Mouse (Mus musculus): ENCODE measurements around the gene Fgf14. TPM values are rescaled to one million over a fixed set of nuclear protein-coding genes. Genes with fewer than 3 reads are reported as not detected.

The Fgf14 gene
- polyA plus RNA-seq, 1 experiment from 2014 or later: 2.5 TPM

DNA sequence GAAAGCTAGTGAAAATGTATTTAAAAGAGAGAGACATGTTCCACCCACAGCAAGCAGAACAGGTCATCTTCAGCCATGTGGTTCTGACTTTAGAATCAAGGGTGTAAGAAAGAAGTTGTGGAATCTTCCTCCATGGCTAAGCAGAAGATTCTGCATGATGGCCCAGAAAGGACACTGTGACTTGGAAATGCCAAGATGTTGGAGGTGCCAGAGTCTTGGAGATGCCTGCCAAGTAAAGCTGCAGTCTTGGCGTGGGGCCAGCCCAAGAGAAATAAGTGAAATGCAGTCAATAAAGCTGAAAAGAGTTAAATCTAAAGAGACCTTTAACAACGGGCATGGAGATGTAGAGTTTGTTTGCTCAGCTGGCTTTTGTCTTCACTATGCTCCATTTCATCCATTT, 42.0 kb downstream of the Fgf14 start:
- Histone ChIP-seq H3K36me3 (ENCODE audit: control insufficient read depth, insufficient read depth, low read length) (no peaks in the 10 kb centered on the region), H3K27ac (replicated peaks in 1 of 2; ENCODE audit: control insufficient read depth in 1 of 2, insufficient read depth in 1 of 2, low read depth in 2 of 2, low read length in 2 of 2) (no peak overlapping the region), H3K9me3 (ENCODE audit: control insufficient read depth, low read length) (no peaks in the 10 kb centered on the region), H3K4me2 (ENCODE audit: low read length) (no peak overlapping the region), H3K9ac (ENCODE audit: low read length) (no peak overlapping the region), H3K4me1 (ENCODE audit: control insufficient read depth in 2 of 2, insufficient read depth in 2 of 2, low read length in 2 of 2) (no peaks in the 10 kb centered on the region), H3K4me3 (ENCODE audit: control insufficient read depth in 1 of 2, insufficient read depth in 1 of 2, low read depth in 1 of 2, low read length in 2 of 2) (no peak overlapping the region), H3K27me3 (ENCODE audit: control insufficient read depth, insufficient read depth, low read length) (no peaks in the 10 kb centered on the region)
- 63% methylated on average over 2 of the region's 2 CpGs for WGBS
- ATAC-seq (ENCODE audit: insufficient number of reproducible peaks, insufficient read depth, low FRiP score, low read depth): no peak

DNA sequence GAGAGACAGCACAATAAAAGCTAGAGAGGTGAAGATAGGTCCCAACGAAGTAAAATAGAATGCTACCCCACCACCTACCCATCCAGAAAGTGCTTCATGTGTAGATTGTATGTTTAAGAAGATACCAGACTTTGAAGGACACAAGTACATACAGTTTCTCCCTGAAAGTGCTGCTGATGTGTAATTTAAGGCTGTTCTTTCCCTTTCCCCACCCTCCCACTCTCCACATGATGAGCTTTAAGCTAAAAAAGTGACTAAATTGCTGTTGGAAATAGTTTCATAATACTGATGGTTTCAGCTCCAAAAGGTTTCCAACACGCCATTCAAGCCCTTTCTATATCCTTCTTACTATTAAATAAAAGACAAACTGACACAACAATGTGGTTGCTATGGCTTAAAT, 63.5 kb downstream of the Fgf14 start:
- Histone ChIP-seq H3K36me3 (ENCODE audit: control insufficient read depth, insufficient read depth, low read length) (no peaks in the 10 kb centered on the region), H3K4me3 (ENCODE audit: control insufficient read depth in 1 of 2, insufficient read depth in 1 of 2, low read depth in 1 of 2, low read length in 2 of 2) (no peak overlapping the region), H3K27ac (replicated peaks in 1 of 2; ENCODE audit: control insufficient read depth in 1 of 2, insufficient read depth in 1 of 2, low read depth in 2 of 2, low read length in 2 of 2) (no peak overlapping the region), H3K4me2 (ENCODE audit: low read length) (no peak overlapping the region), H3K9me3 (ENCODE audit: control insufficient read depth, low read length) (no peaks in the 10 kb centered on the region), H3K4me1 (ENCODE audit: control insufficient read depth in 2 of 2, insufficient read depth in 2 of 2, low read length in 2 of 2) (no peaks in the 10 kb centered on the region), H3K27me3 (ENCODE audit: control insufficient read depth, insufficient read depth, low read length) (no peaks in the 10 kb centered on the region), H3K9ac (ENCODE audit: low read length) (no peak overlapping the region)
- ATAC-seq (ENCODE audit: insufficient number of reproducible peaks, insufficient read depth, low FRiP score, low read depth): no peak
- WGBS: 50% methylated on average over 2 of the region's 2 CpGs

DNA sequence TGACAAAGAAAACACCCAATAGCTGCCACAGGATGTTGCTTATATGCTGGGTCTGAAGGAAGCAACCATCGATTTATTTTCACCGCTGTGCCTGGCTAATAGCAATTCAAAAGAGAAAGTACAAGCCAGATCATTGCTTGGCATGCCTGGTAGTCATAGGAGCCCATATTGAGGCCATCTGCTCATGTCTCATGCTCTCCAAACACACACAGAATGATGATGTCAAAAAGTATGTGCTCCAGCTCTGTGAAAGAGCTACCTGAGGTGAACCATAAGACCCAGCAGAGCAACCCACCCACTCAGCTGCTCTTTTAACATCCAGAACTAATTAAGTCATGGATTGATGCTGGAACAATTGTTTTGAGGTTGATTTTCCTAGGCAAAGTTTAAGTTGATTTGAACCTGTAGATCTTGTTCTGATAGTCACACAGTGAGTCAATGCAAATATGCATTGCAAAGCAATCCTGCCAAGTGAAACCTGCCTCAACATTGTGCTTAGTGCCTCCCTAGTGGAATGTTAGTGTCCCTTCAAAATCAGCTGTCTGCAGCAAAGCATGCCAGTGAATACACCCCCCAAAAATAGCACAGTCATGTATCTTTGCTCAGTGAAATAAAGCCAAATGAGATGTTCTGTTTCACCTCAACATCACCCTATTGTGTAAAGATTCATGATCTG, 70.8 kb downstream of the Fgf14 start:
- Histone ChIP-seq H3K4me2 (ENCODE audit: low read length) (no peak overlapping the region), H3K4me1 (ENCODE audit: control insufficient read depth in 2 of 2, insufficient read depth in 2 of 2, low read length in 2 of 2) (no peaks in the 10 kb centered on the region), H3K27ac (replicated peaks in 1 of 2; ENCODE audit: control insufficient read depth in 1 of 2, insufficient read depth in 1 of 2, low read depth in 2 of 2, low read length in 2 of 2) (no peak overlapping the region), H3K36me3 (ENCODE audit: control insufficient read depth, insufficient read depth, low read length) (no peaks in the 10 kb centered on the region), H3K27me3 (ENCODE audit: control insufficient read depth, insufficient read depth, low read length) (no peaks in the 10 kb centered on the region), H3K4me3 (ENCODE audit: control insufficient read depth in 1 of 2, insufficient read depth in 1 of 2, low read depth in 1 of 2, low read length in 2 of 2) (no peak overlapping the region), H3K9ac (ENCODE audit: low read length) (no peak overlapping the region), H3K9me3 (ENCODE audit: control insufficient read depth, low read length) (no peaks in the 10 kb centered on the region)
- no peak for ATAC-seq (ENCODE audit: insufficient number of reproducible peaks, insufficient read depth, low FRiP score, low read depth)
- WGBS: 81% methylated on average over 2 of the region's 2 CpGs

DNA sequence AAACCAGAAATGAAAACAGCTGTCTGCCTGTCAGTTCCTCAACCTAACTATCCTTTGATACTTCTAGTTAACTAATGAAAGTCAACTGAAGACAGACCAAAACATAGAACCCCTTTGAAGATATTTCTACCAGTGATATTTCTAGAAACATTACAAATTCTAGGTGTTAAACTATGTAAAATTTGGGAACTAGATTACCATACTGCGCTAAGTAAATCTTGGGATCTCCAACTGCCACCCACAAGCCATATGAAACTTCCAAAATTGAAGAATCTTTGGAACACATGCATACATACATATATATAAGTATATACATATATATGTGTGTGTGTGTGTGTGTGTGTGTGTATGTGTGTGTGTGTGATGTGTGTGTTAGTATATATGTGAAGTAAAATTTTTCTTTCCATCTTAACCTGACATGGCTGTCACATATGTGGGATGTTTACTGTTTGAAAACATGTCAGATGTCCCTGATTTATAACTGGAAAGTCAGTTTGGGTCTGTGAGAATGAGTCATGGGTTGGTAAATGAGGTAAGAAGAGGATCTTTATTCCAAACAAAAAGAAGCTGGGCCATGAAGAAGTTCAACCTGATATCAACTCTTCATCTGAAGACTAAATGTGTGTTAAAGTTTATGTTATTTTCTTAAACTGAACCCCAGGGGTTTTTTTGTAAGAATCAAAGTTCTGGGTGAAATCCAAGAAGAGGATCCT, 71.7 kb downstream of the Fgf14 start:
- WGBS: 90% methylated on average over 1 of the region's 1 CpGs
- no peak overlapping the region for H3K4me3 ChIP-seq (ENCODE audit: control insufficient read depth in 1 of 2, insufficient read depth in 1 of 2, low read depth in 1 of 2, low read length in 2 of 2)
- H3K9me3 ChIP-seq (ENCODE audit: control insufficient read depth, low read length): no peaks in the 10 kb centered on the region
- no peak overlapping the region for H3K4me2 ChIP-seq (ENCODE audit: low read length)
- no peaks in the 10 kb centered on the region for H3K4me1 ChIP-seq (ENCODE audit: control insufficient read depth in 2 of 2, insufficient read depth in 2 of 2, low read length in 2 of 2)
- no peak overlapping the region for H3K27ac ChIP-seq (replicated peaks in 1 of 2; ENCODE audit: control insufficient read depth in 1 of 2, insufficient read depth in 1 of 2, low read depth in 2 of 2, low read length in 2 of 2)
- no peak overlapping the region for H3K9ac ChIP-seq (ENCODE audit: low read length)
- no peak for ATAC-seq (ENCODE audit: insufficient number of reproducible peaks, insufficient read depth, low FRiP score, low read depth)
- no peaks in the 10 kb centered on the region for H3K36me3 ChIP-seq (ENCODE audit: control insufficient read depth, insufficient read depth, low read length)
- no peaks in the 10 kb centered on the region for H3K27me3 ChIP-seq (ENCODE audit: control insufficient read depth, insufficient read depth, low read length)

DNA sequence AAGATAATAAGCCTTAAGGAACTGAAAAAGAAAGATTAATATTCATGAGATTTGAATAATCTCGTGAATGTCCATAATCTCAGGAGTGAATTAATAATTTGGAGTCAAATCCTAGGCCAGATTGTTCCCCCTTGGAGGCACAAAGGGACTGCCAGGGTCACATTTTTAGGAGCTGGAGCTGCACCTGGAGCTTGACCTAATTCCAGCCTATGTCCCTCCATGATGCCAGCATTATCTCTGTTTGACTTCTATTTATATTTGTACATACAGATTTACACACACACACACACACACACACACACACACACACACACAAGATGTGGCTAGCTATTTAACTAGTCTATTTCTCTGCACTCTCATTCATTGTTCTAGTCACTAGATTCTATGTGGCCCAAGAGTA, 100.4 kb downstream of the Fgf14 start:
- WGBS: 70% methylated on average over 1 of the region's 1 CpGs
- no peaks in the 10 kb centered on the region for H3K27me3 ChIP-seq (ENCODE audit: control insufficient read depth, insufficient read depth, low read length)
- no peak for ATAC-seq (ENCODE audit: insufficient number of reproducible peaks, insufficient read depth, low FRiP score, low read depth)

DNA sequence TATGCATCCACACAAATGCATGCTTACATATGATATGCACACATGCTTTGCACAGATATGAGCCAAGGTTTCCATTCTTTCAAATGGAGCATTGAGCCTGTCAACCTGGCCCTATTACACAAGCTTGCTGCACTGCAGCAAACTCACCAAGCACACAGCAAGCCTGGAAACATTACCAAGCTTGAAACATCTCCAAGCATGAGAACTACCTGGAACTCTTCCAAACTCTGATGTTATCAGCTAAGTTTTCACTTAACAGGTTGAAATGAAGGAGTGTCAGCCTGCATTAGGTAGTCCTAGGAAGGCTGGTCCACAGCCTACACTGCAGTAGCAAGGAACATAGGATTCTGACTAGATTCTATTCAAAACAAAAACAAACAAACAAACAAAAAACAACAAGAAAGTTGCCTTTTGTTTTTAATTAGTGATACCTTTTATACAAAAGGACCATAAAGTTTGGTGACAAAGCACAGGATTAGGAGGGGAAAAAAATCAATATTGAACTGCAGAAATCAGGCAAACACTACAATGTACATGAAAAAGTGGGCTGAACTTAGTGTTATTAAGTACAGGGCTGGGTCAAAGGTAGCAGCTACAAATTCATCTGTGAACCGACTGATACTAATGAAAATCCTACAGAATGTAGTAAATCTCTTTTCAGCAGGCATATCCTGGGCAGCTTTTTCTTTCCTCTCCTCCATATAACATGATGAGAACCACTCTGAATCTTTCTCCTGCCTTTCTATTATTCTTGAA, 101.6 kb downstream of the Fgf14 start:
- Histone ChIP-seq H3K9me3 (ENCODE audit: control insufficient read depth, low read length) (no peaks in the 10 kb centered on the region), H3K4me2 (ENCODE audit: low read length) (no peak overlapping the region), H3K4me3 (ENCODE audit: control insufficient read depth in 1 of 2, insufficient read depth in 1 of 2, low read depth in 1 of 2, low read length in 2 of 2) (no peak overlapping the region), H3K9ac (ENCODE audit: low read length) (no peak overlapping the region), H3K36me3 (ENCODE audit: control insufficient read depth, insufficient read depth, low read length) (no peaks in the 10 kb centered on the region), H3K27me3 (ENCODE audit: control insufficient read depth, insufficient read depth, low read length) (no peaks in the 10 kb centered on the region), H3K4me1 (ENCODE audit: control insufficient read depth in 2 of 2, insufficient read depth in 2 of 2, low read length in 2 of 2) (no peaks in the 10 kb centered on the region), H3K27ac (replicated peaks in 1 of 2; ENCODE audit: control insufficient read depth in 1 of 2, insufficient read depth in 1 of 2, low read depth in 2 of 2, low read length in 2 of 2) (no peak overlapping the region)
- 82% methylated on average over 1 of the region's 1 CpGs for WGBS
- ATAC-seq (ENCODE audit: insufficient number of reproducible peaks, insufficient read depth, low FRiP score, low read depth): no peak

More for the DNA sequence above, 100.4 kb downstream of the Fgf14 start:
- Histone ChIP-seq H3K4me3 (ENCODE audit: control insufficient read depth in 1 of 2, insufficient read depth in 1 of 2, low read depth in 1 of 2, low read length in 2 of 2) (no peak overlapping the region), H3K4me2 (ENCODE audit: low read length) (no peak overlapping the region), H3K4me1 (ENCODE audit: control insufficient read depth in 2 of 2, insufficient read depth in 2 of 2, low read length in 2 of 2) (no peaks in the 10 kb centered on the region), H3K9me3 (ENCODE audit: control insufficient read depth, low read length) (no peaks in the 10 kb centered on the region), H3K27ac (replicated peaks in 1 of 2; ENCODE audit: control insufficient read depth in 1 of 2, insufficient read depth in 1 of 2, low read depth in 2 of 2, low read length in 2 of 2) (no peak overlapping the region), H3K9ac (ENCODE audit: low read length) (no peak overlapping the region), H3K36me3 (ENCODE audit: control insufficient read depth, insufficient read depth, low read length) (no peaks in the 10 kb centered on the region)

DNA sequence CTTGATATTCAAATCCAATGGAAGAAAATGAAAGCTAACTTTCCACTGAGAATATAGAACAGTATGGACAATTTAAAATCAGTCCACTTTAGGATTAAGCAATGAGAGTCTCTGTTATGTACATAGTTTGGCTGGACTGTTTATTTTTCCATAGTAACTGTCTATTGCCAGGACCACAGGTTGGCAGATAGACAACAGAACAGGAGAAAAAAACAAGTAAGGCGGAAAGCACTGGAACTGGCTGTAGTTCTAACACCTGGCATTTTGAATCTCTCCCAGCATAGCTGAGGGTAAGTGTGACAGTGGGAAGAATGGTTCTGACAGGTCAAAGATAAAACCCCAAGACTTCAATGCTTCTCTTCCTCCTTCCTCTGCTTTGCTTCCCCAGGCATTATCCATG, 110.5 kb downstream of the Fgf14 start:
- H3K27me3 ChIP-seq (ENCODE audit: control insufficient read depth, insufficient read depth, low read length): no peaks in the 10 kb centered on the region
- H3K9ac ChIP-seq (ENCODE audit: low read length): no peak overlapping the region
- H3K4me1 ChIP-seq (ENCODE audit: control insufficient read depth in 2 of 2, insufficient read depth in 2 of 2, low read length in 2 of 2): no peaks in the 10 kb centered on the region
- ATAC-seq (ENCODE audit: insufficient number of reproducible peaks, insufficient read depth, low FRiP score, low read depth): no peak
- H3K4me3 ChIP-seq (ENCODE audit: control insufficient read depth in 1 of 2, insufficient read depth in 1 of 2, low read depth in 1 of 2, low read length in 2 of 2): no peak overlapping the region
- no peak overlapping the region for H3K4me2 ChIP-seq (ENCODE audit: low read length)
- H3K36me3 ChIP-seq (ENCODE audit: control insufficient read depth, insufficient read depth, low read length): no peaks in the 10 kb centered on the region
- H3K9me3 ChIP-seq (ENCODE audit: control insufficient read depth, low read length): no peaks in the 10 kb centered on the region
- H3K27ac ChIP-seq (replicated peaks in 1 of 2; ENCODE audit: control insufficient read depth in 1 of 2, insufficient read depth in 1 of 2, low read depth in 2 of 2, low read length in 2 of 2): no peak overlapping the region
- WGBS: 55% methylated on average over 1 of the region's 1 CpGs
